Mouse (Mus musculus) bone marrow, adult 2 months (tissue): Measurements from ENCODE around the gene Asb9.

Experiments
- CTCF ChIP-seq: fragments of 200-500 bp; IDR thresholded peaks from 2 replicates; pipeline ENCODE4 v1.5.1; 2011; ENCODE audit warnings: low read length, control low read depth; ENCODE audit not compliant: control insufficient read depth, insufficient read depth
- POLR2A ChIP-seq: fragments of 200-500 bp; IDR thresholded peaks from 2 replicates; pipeline ENCODE4 v1.6.1; 2011; ENCODE audit warnings: low read depth, mild to moderate bottlenecking, control low read depth, low read length, borderline replicate concordance; ENCODE audit not compliant: control insufficient read depth

- TF ChIP-seq POLR2A (no peak), CTCF (no peak)
Observed at GRCm38 (mm10) chrX:164541436-164542317, 35.5 kb downstream of the Asb9 start.
